Mouse (Mus musculus) limb, embryonic 15.5 days (tissue): Measurements from ENCODE around the gene Gphn. TPM values are rescaled to one million over a fixed set of nuclear protein-coding genes. Genes with fewer than 3 reads are reported as not detected.

Experiments
- ATAC-seq: fragments of 200-750 bp; cut with Nextera tagmentation; 2 replicates; pipeline ENCODE4 v1.8.0; 2017; ENCODE audit warnings: low read depth, moderate TSS enrichment; ENCODE audit not compliant: insufficient number of reproducible peaks, low FRiP score, low TSS enrichment
- H3K27ac ChIP-seq: fragments of 300-500 bp; sonication (generic); 2 replicates; pipeline ENCODE4 v1.5.1; 2015; ENCODE audit warnings: moderate library complexity, mild to moderate bottlenecking, inconsistent platforms
- H3K27me3 ChIP-seq: fragments of 300-500 bp; sonication (generic); 2 replicates; pipeline ENCODE4 v1.6.1; 2015; ENCODE audit warnings: inconsistent platforms
- H3K36me3 ChIP-seq: fragments of 300-500 bp; sonication (generic); 2 replicates; pipeline ENCODE4 v1.6.1; 2015; ENCODE audit warnings: inconsistent platforms
- H3K4me1 ChIP-seq: fragments of 300-500 bp; sonication (generic); 2 replicates; pipeline ENCODE4 v1.6.1; 2015; ENCODE audit warnings: inconsistent platforms
- H3K4me2 ChIP-seq: fragments of 300-500 bp; sonication (generic); 2 replicates; pipeline ENCODE4 v1.6.1; 2015; ENCODE audit warnings: mild to moderate bottlenecking, inconsistent platforms
- H3K4me3 ChIP-seq: fragments of 300-500 bp; sonication (generic); 2 replicates; pipeline ENCODE4 v1.5.1; 2015; ENCODE audit warnings: mild to moderate bottlenecking, inconsistent platforms
- H3K9ac ChIP-seq: fragments of 300-500 bp; sonication (generic); 2 replicates; pipeline ENCODE4 v1.6.1; 2015; ENCODE audit warnings: inconsistent platforms
- H3K9me3 ChIP-seq: fragments of 300-500 bp; sonication (generic); 2 replicates; pipeline ENCODE4 v1.6.1; 2016; ENCODE audit warnings: inconsistent platforms
- WGBS: fragments of 180-500 bp; shearing (Covaris S2); methylation state at CpG from one replicate; pipeline ENCODE4 v1.1.7; 2015; 5-methylcytosine and 5-hydroxymethylcytosine counted together
- polyA plus RNA-seq: library from polyadenylated mRNA; unstranded; fragments of >200 nt; fragmentation: Nextera tagmentation; extraction: Ambion mirVana; gene quantifications from 2 replicates; pipeline ENCODE4 v1.2.1, GENCODE M21; 2015

Gphn gene
- 15.9 and 16.4 TPM in 2 replicates for polyA plus RNA-seq

DNA sequence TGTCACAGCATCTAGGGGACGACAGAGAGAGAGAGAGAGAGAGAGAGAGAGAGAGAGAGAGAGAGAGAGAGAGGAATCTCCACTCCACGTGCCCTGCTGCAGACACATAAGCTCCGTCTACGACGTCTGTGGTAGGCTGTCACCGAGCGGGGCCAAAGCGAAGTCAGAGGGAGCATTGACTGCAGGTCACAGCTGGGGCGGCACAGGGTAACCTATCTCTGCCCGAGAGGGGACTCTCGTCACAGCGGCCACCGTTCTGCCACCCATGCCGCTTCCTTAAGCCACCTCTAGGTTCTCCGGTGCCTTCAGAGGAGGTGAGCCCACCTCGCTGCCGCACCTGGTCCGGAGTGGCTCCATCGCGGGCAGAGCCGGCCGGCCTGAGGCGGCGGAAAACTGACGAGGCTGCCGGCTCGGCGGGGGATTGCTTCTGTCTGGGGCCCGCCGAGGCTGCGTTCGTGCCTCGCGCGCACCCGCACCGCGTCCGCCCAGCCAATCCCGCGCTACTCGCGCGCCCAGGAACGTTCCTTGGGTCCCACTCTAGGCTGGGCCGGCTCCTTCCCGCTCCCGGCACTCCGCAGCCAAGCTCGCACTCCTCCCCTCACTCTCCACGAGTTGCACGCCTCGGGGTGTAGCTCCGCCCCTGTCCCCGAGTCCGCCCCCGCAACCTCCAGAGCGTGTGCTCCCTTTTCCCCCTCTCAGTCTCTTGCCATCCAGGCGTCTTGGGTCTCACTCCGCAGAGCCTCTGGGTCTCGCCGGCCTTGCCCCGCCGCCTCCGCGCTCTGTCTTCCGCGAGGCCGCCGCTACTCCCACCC, at the start of gene Gphn:
Gene Gphn (plus strand): TSS at position 673 of the 812 bp plus-strand sequence.
- peak within 1 kb of the TSS; percentile 67 for H3K4me3 ChIP-seq
- peak within 1 kb of the TSS; percentile 99 for H3K27ac ChIP-seq
- H3K4me1 ChIP-seq, result no peaks in the 10 kb centered on the region
- no peaks in the 10 kb centered on the region for H3K9me3 ChIP-seq
- no peaks in the 10 kb centered on the region for H3K36me3 ChIP-seq
- peak within 1 kb of the TSS; percentile 76 for H3K9ac ChIP-seq
- H3K4me2 ChIP-seq, result peak within 1 kb of the TSS; percentile 88
- H3K27me3 ChIP-seq, result no peaks in the 10 kb centered on the region
- ATAC-seq, result peak; percentile 98
- WGBS, result under 1% methylated on average over 67 of the region's 70 CpGs

DNA sequence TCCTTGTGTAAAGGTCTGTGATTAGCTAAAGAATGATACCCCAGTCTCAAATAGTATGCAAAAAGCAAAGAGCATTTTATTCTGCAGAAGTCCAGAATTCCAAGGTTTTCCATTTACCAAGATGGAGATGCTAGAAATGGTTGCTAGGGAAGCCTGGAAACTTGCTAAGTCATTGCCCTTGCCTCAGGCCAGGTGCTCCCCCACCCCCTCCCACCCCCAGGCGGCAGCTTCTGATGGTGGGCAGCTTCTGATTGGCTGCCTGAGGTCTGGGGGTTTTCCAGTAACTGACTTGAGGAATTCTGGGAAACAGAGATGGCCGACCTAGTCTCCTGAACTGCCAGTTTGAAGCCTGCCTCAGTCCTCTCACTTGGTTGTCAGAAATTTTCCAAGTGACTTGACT, 44.7 kb upstream of the Gphn start:
- no peak for ATAC-seq
- no peak overlapping the region for H3K27ac ChIP-seq
- WGBS, result 57% methylated on average over 2 of the region's 2 CpGs
- H3K9ac ChIP-seq, result no peak overlapping the region
- H3K4me2 ChIP-seq, result no peak overlapping the region
- no peaks in the 10 kb centered on the region for H3K4me1 ChIP-seq
- no peaks in the 10 kb centered on the region for H3K36me3 ChIP-seq
- H3K27me3 ChIP-seq, result no peaks in the 10 kb centered on the region
- H3K4me3 ChIP-seq, result no peak overlapping the region
- H3K9me3 ChIP-seq, result no peaks in the 10 kb centered on the region

DNA sequence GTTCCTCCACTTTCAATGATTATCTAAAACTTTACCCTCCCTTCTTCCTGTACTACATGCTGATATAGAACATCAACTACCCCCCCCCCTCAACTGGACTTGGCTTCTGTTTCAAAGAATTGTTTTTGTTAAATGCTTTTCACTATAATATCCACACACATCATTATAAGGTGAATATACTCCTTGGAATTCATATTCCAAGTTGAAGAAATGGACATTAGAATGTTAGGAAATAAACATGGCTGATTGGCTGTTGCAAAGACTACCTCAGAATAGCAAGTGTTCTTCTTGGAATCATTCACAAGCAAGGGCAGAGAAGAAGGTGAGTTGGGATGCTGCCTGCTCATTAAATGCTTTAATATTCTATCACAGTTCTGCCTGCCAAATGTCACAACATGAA, 32.2 kb upstream of the Gphn start, which contains the start of gene Gm6657:
Gene Gm6657 (plus strand): TSS at position 301 of the 400 bp plus-strand sequence.
- Histone ChIP-seq H3K4me1 (no peaks in the 10 kb centered on the region), H3K9ac (no peak within 1 kb of the TSS), H3K4me2 (no peak within 1 kb of the TSS), H3K4me3 (no peak within 1 kb of the TSS), H3K27ac (no peak within 1 kb of the TSS), H3K27me3 (no peaks in the 10 kb centered on the region), H3K36me3 (no peaks in the 10 kb centered on the region), H3K9me3 (no peaks in the 10 kb centered on the region)
- no peak for ATAC-seq

DNA sequence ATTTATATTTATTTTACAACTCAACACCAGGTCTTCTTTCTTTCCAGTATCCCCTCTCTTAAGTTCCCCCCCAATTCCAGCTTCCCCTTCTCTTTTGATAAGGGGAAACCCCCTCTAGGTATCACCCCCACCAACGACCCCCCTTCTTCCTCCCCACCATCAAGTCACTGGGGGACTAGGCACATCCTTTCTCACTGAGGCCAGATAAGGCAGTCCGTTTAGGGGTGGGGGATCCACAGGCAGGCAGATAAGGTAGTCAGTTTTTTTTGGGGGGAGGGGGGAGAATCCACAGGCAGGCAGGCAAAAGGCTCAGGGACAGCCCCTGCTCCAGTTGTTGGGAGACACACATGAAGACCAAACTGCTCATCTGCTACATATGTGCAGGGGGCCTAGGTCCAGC, 30.8 kb upstream of the Gphn start:
- Histone ChIP-seq H3K9me3 (no peaks in the 10 kb centered on the region), H3K36me3 (no peaks in the 10 kb centered on the region), H3K27ac (no peak overlapping the region), H3K4me1 (no peaks in the 10 kb centered on the region), H3K9ac (no peak overlapping the region), H3K4me3 (no peak overlapping the region), H3K4me2 (no peak overlapping the region), H3K27me3 (no peaks in the 10 kb centered on the region)
- no peak for ATAC-seq
- WGBS, result 78% methylated on average over 2 of the region's 2 CpGs

DNA sequence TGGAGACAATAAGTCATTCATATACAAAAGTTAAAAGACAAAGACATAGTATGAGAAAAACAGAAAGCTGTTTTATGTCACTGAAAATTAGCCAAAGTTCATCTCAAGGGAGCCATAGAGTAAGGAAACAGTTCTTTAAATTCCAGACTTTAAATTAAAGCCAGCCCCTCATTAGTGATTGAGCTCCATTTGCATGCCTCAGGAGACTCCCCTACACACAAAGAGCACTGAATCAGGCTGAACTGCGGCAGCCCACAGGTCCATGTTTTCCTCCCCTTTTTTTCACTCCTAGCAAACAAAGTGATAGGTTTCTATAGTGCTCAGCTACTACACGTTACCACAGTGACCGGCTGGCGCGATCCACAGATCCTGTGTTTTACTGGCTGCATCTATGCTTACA, 22.5 kb upstream of the Gphn start:
- WGBS, result 44% methylated on average over 5 of the region's 5 CpGs
- H3K27me3 ChIP-seq, result no peaks in the 10 kb centered on the region
- no peak overlapping the region for H3K9ac ChIP-seq
- no peak overlapping the region for H3K4me3 ChIP-seq
- no peak overlapping the region for H3K27ac ChIP-seq
- H3K9me3 ChIP-seq, result no peaks in the 10 kb centered on the region
- 0 out of 2 replicates have a peak, but pooled peaks have one; percentile 44 for ATAC-seq
- no peaks in the 10 kb centered on the region for H3K36me3 ChIP-seq
- H3K4me1 ChIP-seq, result no peaks in the 10 kb centered on the region
- no peak overlapping the region for H3K4me2 ChIP-seq

DNA sequence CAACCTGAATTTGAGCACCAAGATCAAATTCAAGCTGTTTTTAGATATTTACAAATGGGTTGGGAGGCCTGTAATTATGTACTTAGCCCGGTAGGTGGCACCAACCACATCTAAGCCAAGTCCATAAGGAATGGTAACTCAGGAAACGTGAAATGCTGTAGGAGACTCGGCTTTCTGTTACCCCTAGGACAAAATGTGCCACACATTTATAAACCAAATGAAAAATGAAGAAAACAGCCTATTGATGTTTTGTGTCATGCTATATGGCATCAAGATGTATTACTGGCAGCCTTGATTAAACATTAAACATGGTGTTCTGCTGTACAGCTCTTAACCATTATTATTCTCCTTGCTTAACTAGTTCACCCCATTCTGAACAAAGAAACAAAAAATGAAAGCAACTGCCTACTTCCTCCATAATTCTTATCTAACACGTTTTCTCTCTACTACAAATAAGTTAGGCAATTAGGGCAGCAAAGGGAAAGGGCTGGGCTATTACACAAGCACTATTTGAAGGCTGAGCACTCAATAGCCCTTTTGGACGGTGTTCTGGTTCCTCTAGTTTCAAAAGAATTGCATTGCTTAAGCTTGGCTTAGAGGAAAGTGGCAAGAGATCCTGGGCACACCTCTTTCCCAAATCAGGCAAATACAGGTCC, 20.1 kb upstream of the Gphn start:
- WGBS, result 10% methylated on average over 5 of the region's 5 CpGs
- Histone ChIP-seq H3K4me2 (no peak overlapping the region), H3K27me3 (no peaks in the 10 kb centered on the region)

DNA sequence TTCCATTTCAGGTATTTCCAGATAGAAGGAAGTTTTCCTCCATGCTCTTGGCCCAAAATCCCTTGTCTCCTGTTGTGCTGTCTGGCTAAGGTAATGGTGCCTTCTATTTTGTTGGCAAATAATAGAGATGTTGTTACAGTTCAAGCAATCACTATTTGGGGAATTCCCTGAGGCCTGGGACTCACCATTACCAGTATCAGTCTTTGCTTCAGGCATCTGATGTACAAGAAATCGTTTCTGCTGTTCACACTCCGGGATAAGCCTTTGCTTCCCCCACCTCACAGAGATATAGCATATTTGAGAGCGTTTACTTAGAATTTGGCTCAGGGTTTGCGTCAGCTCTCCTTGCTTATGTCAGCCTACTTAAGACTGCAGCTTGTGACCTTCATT, 19.6 kb upstream of the Gphn start:
- Histone ChIP-seq H3K27me3 (no peaks in the 10 kb centered on the region), H3K36me3 (no peaks in the 10 kb centered on the region), H3K9ac (no peak overlapping the region), H3K4me1 (no peaks in the 10 kb centered on the region), H3K27ac (no peak overlapping the region), H3K4me3 (no peak overlapping the region), H3K4me2 (no peak overlapping the region), H3K9me3 (no peaks in the 10 kb centered on the region)
- no peak for ATAC-seq
- 82% methylated on average over 4 of the region's 4 CpGs for WGBS

More for the DNA sequence above, 20.1 kb upstream of the Gphn start:
- Histone ChIP-seq H3K36me3 (no peaks in the 10 kb centered on the region), H3K4me3 (no peak overlapping the region), H3K27ac (no peak overlapping the region), H3K9me3 (no peaks in the 10 kb centered on the region), H3K4me1 (no peaks in the 10 kb centered on the region), H3K9ac (no peak overlapping the region)
- no peak for ATAC-seq

DNA sequence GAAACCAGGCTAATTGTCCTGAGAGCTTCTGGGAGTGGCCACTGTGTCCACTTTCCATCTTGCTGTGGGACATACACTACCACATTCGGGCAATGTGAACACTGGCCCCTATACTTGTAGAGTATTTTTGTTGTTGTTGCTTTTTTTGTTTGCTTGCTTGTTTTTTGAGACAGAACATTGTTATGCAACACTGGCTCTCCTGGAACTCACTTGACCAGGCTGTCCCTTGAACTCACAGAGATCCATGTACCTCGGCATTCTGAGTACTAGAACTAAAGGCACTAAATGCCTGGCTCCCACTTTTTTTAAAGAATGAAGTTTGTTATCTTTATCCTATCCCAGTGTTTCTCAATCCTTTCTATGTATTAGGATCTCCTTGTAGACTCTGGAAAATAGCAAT, 16.3 kb upstream of the Gphn start:
- no peak overlapping the region for H3K4me2 ChIP-seq
- H3K27me3 ChIP-seq, result no peaks in the 10 kb centered on the region
- no peak overlapping the region for H3K27ac ChIP-seq
- H3K4me1 ChIP-seq, result no peaks in the 10 kb centered on the region
- 90% methylated on average over 2 of the region's 2 CpGs for WGBS
- no peaks in the 10 kb centered on the region for H3K9me3 ChIP-seq
- ATAC-seq, result no peak
- no peak overlapping the region for H3K4me3 ChIP-seq
- no peak overlapping the region for H3K9ac ChIP-seq
- H3K36me3 ChIP-seq, result no peaks in the 10 kb centered on the region

DNA sequence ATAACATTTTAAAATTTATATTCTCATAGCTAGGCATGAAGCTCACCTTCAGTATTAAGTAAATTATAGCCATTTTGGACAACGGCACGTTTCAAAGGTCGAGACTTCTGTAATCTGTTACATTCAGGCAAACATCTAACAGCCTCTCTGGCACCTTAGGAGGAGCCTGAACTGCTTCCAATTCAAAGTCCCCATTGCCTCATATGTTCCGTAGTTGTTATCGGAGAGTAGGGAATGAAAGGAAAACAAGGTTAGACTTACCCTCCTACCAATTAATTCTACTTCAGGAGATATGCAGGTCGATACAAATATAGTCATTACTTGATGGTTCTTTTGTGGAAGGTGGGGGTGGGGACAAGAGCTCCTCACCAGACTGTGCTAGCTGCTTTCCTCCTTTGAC, 10.7 kb upstream of the Gphn start:
- Histone ChIP-seq H3K36me3 (no peaks in the 10 kb centered on the region), H3K4me3 (no peak overlapping the region), H3K27ac (no peak overlapping the region), H3K4me1 (no peaks in the 10 kb centered on the region), H3K9me3 (no peaks in the 10 kb centered on the region), H3K4me2 (no peak overlapping the region), H3K9ac (no peak overlapping the region), H3K27me3 (no peaks in the 10 kb centered on the region)
- ATAC-seq, result no peak
- 72% methylated on average over 6 of the region's 6 CpGs for WGBS

DNA sequence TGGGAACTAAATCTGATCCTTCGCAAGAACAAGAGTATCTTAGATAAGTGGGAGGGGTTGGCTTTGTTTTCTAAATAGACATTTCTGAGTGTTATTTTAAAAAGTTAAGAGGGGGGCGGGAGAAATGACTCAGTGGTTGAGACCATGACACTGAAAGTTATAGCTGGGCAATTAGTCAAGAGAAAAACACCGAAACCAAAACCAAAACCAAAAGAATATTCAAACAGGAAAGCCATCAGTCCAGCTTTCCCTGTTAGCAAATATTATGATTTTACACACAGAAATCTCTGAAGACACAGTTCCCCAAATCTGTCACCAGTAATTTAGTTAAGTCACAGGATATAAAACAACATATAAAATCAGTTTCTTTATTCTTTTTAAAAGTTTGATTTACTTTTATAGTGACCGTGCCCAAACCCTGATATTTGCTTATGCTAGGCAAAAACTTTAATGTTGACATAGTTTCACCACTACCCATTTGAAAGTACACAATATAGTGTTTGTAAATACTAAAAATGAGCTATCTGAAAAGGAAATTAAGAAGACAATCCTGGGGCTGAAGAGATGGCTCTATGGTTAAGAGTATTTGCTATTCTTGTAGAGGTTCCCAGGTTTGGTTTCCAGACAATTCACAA, 6.9 kb upstream of the Gphn start:
- WGBS, result 78% methylated on average over 4 of the region's 4 CpGs
- Histone ChIP-seq H3K36me3 (no peaks in the 10 kb centered on the region), H3K9me3 (no peaks in the 10 kb centered on the region), H3K4me3 (no peak overlapping the region), H3K9ac (no peak overlapping the region), H3K4me1 (no peaks in the 10 kb centered on the region), H3K4me2 (no peak overlapping the region), H3K27ac (no peak overlapping the region), H3K27me3 (no peaks in the 10 kb centered on the region)
- ATAC-seq, result no peak

DNA sequence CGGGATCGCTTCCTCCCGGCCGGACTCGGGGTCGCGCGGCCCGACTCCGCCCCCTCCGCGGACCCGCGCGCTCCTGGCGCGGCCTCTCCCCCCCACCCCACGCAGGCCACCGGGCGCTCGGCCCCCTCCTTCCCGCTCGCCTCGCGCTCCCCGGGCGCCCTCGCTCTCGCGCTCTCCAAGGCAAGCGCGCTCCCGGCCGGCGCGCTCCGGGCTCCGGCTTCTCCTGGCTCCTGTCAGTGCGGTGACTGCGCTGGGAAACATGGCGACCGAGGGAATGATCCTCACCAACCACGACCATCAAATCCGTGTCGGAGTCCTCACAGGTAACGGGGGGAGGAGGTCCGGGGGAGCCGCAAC, 318 bp downstream of the Gphn start:
- H3K27me3 ChIP-seq, result no peaks in the 10 kb centered on the region
- no peaks in the 10 kb centered on the region for H3K4me1 ChIP-seq
- WGBS, result under 1% methylated on average over 48 of the region's 48 CpGs
- peak; percentile 90 for ATAC-seq
- no peaks in the 10 kb centered on the region for H3K36me3 ChIP-seq
- H3K4me2 ChIP-seq, result peak overlapping the region; percentile 88
- peak overlapping the region; percentile 67 for H3K4me3 ChIP-seq
- H3K9ac ChIP-seq, result peak overlapping the region; percentile 76
- no peaks in the 10 kb centered on the region for H3K9me3 ChIP-seq
- peak overlapping the region; percentile 99 for H3K27ac ChIP-seq
